Mouse (Mus musculus): ENCODE measurements around the gene Olfm2.

The Olfm2 gene

DNA sequence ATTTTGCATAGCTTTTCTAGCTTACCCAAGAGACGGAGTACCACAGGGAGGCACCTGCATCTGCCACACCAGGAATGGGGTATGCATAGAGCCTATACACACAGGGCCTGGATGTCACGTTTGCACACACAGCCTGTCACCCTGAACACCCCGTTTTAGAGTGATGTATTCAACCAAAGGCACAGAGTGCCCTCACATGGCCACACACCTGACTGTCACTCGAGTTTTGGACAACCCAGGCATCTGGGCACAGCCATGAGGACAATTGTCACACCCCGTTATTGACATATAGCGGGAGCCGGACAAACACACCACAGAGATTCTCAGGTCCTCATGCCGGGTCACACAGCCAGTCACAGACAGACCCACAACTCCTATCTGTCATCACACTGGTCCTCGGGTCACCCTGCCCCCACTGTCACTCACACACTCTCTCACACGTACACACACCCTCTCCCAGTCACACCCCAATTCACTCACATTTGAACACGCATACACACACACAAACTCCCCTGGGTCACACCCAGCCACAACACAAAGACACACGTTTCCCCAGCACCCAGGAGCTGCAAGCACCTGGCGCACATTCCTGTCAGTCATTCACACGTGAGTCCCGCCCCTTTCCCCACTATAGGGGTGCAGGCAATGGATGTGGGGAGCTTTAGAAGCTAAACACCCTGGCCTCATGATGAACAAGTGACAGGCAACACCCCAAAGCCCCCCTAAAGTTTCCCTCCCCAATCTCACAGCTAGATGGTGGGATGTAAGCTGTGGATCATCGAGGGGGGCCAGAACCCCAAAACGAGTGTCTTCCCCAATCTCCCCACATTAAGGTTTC, 801 bp downstream of the Olfm2 start:
- no peak for DNase-seq (ENCODE audit: low spot score)

GRCm38 (mm10) chr9:20743946-20744738, 2.0 kb downstream of the Olfm2 start:
- no peak for DNase-seq (ENCODE audit: low spot score)

DNA sequence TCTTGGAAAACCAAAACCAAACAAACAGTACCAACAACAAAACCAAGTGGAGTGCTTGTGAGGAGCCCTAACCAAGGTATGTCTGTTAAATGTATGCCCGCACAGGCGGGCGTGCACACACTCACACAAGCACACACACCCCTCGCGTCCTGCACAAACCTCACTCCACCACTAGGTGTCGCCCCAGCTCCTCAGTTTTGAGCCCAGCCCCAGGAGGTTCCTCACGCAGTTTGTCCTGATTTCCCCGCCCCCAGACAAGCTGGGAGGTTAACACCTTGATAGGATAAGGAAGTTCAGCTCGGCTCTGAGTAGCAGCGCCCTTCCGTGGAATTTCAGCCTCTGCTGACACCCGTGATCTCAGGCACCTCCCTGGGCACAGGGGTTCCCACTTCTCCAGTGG, 5.7 kb downstream of the Olfm2 start:
- peak; percentile 52 for DNase-seq (ENCODE audit: low spot score)

DNA sequence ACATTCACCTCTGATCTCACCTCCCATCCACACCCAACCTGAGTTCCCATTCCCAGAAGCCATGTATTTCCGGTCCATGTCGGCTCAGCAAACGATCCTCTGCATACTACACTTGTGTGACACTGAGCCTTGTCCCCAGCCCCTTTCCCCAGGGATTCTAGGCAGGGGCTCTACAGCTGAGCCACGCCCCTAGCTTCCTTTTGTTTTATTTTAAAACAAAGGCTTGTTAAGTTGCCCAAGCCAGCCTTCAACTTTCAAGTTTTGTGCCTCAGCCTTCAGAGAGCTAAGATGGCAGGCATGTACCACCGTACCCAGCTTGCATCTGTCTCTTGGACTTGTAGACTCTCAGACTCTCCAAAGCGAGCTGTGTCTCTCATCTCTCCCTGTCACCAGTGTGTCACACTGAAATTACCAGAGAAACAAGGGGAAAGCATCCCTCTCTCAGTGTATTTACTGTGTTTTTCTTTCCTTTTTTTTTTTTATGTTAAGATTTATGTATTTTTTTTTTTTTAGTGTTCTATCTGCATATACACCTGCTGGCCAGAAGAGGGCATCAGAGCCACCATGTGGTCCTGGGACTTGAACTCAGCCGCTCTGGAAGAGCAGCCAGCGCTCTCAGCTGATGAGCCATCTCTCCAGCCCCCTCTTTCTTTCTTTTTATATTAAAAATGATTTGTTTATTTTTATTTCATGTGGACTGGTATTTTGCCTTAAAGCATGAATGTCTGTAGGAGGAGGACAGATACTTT, 7.7 kb downstream of the Olfm2 start:
- no peak for DNase-seq (ENCODE audit: low spot score)

DNA sequence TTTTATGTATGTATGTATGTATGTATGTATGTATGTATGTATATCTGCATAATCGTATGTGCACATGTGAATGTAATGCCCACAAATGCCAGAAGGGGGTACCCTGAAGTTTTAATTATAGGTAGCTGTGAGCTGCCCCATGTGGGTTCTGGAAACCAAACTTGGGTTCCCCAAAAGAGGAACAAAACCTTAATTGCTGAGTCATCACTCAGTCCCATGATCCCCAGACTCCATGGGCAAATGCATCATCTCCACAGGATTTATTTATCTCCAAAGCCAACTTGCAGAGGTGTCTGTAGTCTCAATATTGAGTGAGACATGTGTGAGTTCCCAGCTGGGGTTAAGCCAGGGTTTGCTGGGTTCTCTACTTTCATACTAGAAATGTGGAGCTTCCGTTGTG, 8.9 kb downstream of the Olfm2 start:
- DNase-seq (ENCODE audit: low spot score): no peak

DNA sequence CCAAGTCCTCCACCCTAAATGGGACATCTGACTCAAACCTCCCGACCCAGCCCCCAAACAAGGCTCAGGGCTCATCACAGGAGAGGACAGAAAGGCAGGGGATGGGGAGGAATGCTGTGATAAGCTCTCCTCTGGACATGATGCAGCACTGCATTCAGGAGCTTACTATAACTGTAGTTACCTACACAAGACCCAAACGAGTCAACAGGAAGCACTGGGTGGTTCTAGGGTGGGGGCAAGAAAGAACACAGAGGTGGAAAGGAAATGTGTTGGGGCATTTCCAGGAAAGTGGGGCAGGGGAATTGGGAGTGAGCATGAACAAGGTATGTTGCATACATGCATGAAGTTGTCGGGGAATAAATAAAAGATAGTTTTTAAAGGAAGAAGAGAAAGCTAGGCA, 11.5 kb downstream of the Olfm2 start:
- no peak for DNase-seq (ENCODE audit: low spot score)

GRCm38 (mm10) chr9:20731797-20732196, 14.4 kb downstream of the Olfm2 start:
- no peak for DNase-seq (ENCODE audit: low spot score)

DNA sequence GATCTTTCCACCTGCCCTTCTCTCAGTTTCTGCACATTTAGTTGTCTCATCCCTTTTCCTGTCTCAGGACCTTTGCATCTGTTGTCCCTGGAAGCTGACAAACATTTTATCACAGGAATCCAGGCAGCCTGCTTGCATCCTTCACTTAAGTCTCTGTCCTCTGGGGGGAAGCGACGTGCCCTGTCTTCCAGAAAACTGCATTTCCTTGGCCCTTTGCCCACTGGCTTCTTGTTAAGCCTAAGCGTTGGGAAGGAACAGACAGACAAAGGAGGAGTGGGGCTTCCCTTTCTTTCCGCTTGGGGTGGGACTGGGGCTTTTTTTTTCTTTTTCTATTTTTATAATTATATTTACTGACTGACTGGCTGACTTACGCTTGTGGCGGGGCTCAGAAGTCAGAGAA, 16.7 kb downstream of the Olfm2 start:
- DNase-seq (ENCODE audit: low spot score): no peak

DNA sequence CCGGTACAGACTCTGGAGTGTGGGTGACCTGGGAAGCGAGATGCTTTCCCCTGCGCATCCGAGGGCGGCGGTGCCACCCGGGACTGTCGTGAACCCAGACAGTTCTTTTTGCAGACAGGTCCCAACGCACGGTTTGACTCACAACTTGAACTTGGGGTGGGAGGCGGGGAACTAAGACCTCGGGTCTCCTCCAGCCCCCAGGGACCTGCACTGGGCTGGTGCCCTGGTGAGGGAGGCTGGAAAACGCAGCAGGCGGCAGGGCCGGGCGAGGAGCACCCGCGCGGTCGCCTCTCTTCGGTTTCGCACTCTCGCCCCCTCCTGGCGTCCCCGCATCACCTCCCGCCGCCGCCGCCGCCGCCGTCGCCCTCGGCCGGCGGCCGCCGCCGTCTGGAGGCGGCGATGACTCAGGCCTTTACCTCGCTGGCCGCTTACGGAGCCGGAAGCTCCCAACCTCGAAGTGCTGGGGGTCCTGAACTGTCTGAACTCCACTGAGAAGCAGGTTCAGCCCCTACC, 18.5 kb downstream of the Olfm2 start:
- no peak for DNase-seq (ENCODE audit: low spot score)

- DNase-seq (ENCODE audit: low spot score): no peak
Measured at GRCm38 (mm10) chr9:20726859-20727600, 19.1 kb downstream of the Olfm2 start.

DNA sequence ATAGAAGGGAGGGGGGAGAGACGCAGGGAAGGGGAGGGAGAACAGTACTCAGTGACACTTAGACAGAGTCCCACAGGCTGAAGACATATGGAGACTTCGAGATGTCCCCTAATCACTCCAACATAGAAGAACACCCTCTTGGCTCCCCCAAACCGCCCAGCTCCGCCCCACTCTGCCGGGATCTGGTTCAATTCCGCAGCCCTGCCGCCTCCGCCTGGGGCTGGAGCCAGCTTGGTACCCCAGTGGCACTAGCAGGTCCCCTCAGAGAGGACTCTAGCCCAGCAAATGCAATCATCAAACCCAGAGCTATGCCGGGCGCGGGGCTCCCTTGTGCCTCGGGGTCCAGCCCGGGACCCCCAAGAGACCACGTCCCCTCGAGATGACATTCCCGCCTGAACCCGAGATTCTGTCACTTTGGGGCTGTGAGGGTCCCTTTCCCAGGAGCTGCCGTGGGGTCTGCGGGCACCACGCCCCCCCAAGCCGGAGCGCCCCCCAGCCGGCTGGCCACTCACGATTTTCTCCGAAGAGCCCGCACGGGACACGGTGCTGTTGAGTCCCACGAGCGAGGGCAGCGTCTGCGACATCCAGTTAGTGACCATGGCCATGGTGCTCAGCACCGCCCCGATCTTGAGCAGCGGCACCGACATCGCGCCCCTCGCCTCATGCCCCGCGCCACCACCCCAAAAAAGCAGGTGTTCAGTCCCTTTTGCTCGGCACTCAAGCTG, 19.9 kb downstream of the Olfm2 start:
- no peak for DNase-seq (ENCODE audit: low spot score)

DNA sequence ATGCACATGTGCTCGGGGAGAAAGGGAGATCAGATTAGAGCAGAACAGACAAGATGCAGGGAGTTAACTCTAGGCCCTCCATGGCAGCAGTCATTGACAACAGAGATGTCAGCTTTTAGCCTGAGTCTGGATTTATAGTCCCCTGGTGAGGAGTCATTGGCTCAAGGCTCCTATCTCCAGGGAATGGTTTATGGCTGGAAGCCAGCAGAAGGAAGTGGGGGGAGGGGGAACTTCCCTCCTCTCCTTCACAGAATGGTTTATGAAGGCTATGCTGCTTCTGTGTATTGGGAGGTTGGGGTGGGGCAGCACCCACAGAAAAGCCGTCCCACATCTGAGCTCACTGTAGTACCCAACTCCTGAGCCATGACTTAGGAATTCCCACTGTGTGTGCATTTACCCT, 24.6 kb downstream of the Olfm2 start:
- DNase-seq (ENCODE audit: low spot score): no peak

DNA sequence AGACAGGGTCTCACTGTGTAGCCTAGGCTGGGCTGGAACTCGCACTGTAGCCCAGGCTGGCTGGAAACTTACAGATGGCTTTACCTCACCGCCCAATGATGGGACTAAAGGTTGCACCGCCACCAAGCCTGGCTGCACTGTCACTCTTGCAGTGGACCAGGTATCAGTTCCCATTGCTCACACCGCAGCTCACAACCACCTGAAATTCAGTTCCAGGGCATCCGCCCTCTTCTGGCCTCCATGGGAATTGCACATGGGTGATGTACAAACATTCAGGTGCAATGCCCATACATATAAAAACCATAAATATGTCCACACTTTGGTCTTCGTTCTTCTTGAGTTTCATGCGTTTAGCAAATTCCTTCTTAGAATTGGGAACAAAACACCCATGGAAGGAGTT, 30.8 kb downstream of the Olfm2 start:
- no peak for DNase-seq (ENCODE audit: low spot score)

GRCm38 (mm10) chr9:20713478-20713987, 32.6 kb downstream of the Olfm2 start:
- DNase-seq (ENCODE audit: low spot score): no peak

- DNase-seq (ENCODE audit: low spot score): no peak
Measured at GRCm38 (mm10) chr9:20712934-20713477, 33.1 kb downstream of the Olfm2 start.

- no peak for DNase-seq (ENCODE audit: low spot score)
Measured at GRCm38 (mm10) chr9:20710471-20710870, 35.7 kb downstream of the Olfm2 start.

DNA sequence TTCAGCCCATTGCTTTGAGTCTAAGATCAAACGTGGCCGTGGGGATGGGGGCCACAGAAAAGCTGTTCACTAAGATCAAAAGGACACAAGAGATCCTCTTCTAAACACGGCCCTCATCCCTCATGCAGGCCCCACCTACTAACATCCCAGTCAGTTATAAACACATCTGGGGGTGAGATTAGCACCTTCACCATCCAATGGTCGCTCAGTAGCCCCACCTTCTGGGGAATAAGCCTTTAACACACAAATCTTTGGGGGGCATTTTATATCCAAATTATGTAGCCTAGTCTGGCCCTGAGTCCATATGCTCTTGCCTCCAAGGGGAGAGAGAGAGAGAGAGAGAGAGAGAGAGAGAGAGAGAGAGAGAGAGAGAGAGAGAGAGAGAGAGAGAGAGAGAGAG, 40.2 kb downstream of the Olfm2 start:
- no peak for DNase-seq (ENCODE audit: low spot score)

DNA sequence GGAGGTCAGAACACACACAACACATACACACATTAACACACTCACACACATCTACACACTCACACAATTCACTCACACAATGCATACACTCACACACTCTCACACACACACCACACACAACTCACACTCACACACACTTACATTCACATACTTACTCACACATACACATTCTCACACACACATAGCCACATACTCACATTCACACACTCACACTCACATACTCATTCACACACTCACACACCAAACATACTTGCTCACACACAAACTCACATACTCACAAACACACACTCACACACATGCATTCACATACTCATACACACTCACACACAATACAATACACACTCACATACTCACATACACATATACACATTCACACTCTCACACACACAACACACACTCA, 40.7 kb downstream of the Olfm2 start:
- DNase-seq (ENCODE audit: low spot score): no peak

GRCm38 (mm10) chr9:20703832-20704380, 42.2 kb downstream of the Olfm2 start:
- DNase-seq (ENCODE audit: low spot score): no peak

- DNase-seq (ENCODE audit: low spot score): no peak
Measured at GRCm38 (mm10) chr9:20697466-20697865, 48.7 kb downstream of the Olfm2 start.

All from urinary bladder, postnatal 10 days (tissue).